Mouse (Mus musculus) G1E (cell line): ENCODE data around the gene Eps8.

Experiments
- CTCF ChIP-seq: IDR thresholded peaks from 2 replicates; pipeline ENCODE4 v1.5.1; 2012; ENCODE audit warnings: low read depth, low read length, inconsistent platforms, mixed read lengths
- GATA1 ChIP-seq: IDR thresholded peaks from 2 replicates; pipeline ENCODE4 v1.6.1; 2012; ENCODE audit warnings: borderline replicate concordance, low read length, inconsistent platforms, mixed read lengths
- TAL1 ChIP-seq: conservative IDR thresholded peaks from 2 replicates; pipeline ENCODE4 v1.6.1; 2012; ENCODE audit warnings: low read depth, low read length, inconsistent platforms, mixed read lengths

DNA sequence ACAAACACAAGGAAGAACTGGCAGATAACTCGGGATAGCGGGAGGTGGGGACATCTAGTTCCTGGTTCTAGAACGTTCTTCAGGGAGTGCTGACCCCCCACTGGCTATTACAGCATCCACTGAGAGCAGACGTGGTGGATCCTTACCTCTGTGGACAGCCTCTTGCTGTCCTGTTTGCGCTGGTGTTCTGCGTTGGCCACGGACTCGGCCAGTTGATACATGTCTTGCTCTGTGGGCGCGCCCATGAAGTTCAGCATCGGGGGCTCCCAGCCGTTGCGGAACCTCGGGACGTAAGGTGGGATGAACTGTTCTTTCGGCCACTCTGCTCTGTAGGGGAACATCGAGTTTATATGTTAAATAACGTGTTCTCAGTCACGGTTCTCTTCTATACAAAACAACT lies 145.7 kb downstream of the Eps8 start:
- TF ChIP-seq CTCF (no peak), GATA1 (no peak), TAL1 (no peak)
